Mouse (Mus musculus) intestine, embryonic 14.5 days (tissue): ENCODE data around the gene Pcdh10. TPM values are rescaled to one million over a fixed set of nuclear protein-coding genes. Genes with fewer than 3 reads are reported as not detected.

ENCODE experiments used
- ATAC-seq: fragments of 200-750 bp; cut with Nextera tagmentation; replicated peaks from 2 replicates; pipeline ENCODE4 v1.8.0; 2017; ENCODE audit warnings: low read depth, moderate number of reproducible peaks, moderate TSS enrichment, moderate library complexity; ENCODE audit not compliant: low FRiP score, low TSS enrichment
- DNase-seq: peaks from one replicate; pipeline ENCODE4 v3.0.0-alpha.2; 2018; ENCODE audit warnings: low spot score
- H3K27ac ChIP-seq: fragments of 300-500 bp; sonication (generic); 2 replicates; pipeline ENCODE4 v1.5.1; 2014; ENCODE audit warnings: low read depth, mild to moderate bottlenecking, control low read depth
- H3K27me3 ChIP-seq: fragments of 300-500 bp; sonication (generic); replicated peaks from 2 replicates; pipeline ENCODE4 v1.6.1; 2014; ENCODE audit warnings: low read length, control low read depth; ENCODE audit not compliant: control insufficient read depth, insufficient read depth
- H3K36me3 ChIP-seq: fragments of 300-500 bp; sonication (generic); 2 replicates; pipeline ENCODE4 v1.6.1; 2014; ENCODE audit warnings: low read length, control low read depth; ENCODE audit not compliant: control insufficient read depth, insufficient read depth
- H3K4me1 ChIP-seq: fragments of 300-500 bp; sonication (generic); replicated peaks from 2 replicates; pipeline ENCODE4 v1.6.1; 2014; ENCODE audit warnings: low read length, control low read depth, mixed read lengths; ENCODE audit not compliant: control insufficient read depth, insufficient read depth
- H3K4me2 ChIP-seq: fragments of 300-500 bp; sonication (generic); 2 replicates; pipeline ENCODE4 v1.6.1; 2014; ENCODE audit warnings: low read length
- H3K4me3 ChIP-seq: fragments of 300-500 bp; sonication (generic); 2 replicates; pipeline ENCODE4 v1.5.1; 2014; ENCODE audit warnings: low read depth, low read length, control low read depth, mixed read lengths
- H3K9ac ChIP-seq: fragments of 300-500 bp; sonication (generic); 2 replicates; pipeline ENCODE4 v1.6.1; 2014; ENCODE audit warnings: mild to moderate bottlenecking, low read length
- H3K9me3 ChIP-seq: fragments of 300-500 bp; sonication (generic); 2 replicates; pipeline ENCODE4 v1.6.1; 2016; ENCODE audit warnings: low read length, control low read depth; ENCODE audit not compliant: control insufficient read depth
- WGBS: fragments of 180-500 bp; shearing (Covaris S2); extraction: QIAGEN DNeasy Blood & Tissue Kit; methylation state at CpG from one replicate; pipeline ENCODE4 v1.1.7; 2014; 5-methylcytosine and 5-hydroxymethylcytosine counted together
- polyA plus RNA-seq: library from polyadenylated mRNA; unstranded; fragments of >200 nt; fragmentation: Nextera tagmentation; extraction: Ambion mirVana; gene quantifications from 2 replicates; pipeline ENCODE4 v1.2.1, GENCODE M21; 2014

Gene Pcdh10
- 0.62 and 0.84 TPM in 2 replicates for polyA plus RNA-seq

DNA sequence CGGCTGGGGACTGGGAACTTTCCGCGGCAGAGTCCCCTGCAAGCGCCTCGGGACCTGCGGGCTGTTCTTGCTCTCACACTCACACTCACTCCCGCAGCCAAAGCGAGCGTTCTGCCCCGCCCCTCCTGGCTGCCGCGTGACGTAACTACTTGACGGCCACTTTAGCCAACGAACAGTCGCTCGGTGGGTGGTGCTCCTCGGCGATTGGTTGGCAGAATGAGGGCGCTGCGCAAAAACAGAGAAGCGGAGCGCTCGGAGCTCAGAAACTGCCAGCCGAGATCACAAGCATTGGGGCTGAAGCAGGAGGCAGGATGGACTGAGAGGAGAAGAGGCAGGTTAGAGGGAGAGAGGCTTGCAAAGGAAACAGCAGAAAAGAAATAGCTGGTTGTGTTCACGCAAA lies at the start of gene Pcdh10:
Gene Pcdh10 (plus strand): TSS at position 254 of the 400 bp plus-strand sequence.
- H3K9ac ChIP-seq: peak within 1 kb of the TSS; percentile 14; the same call in 1 of the 2 replicates
- peaks cover 24% of the 10 kb centered on the region for H3K4me1 ChIP-seq
- under 1% methylated on average over 26 of the region's 26 CpGs for WGBS
- DNase-seq (peak; percentile 97), ATAC-seq (peak; percentile 90)
- no peak within 1 kb of the TSS for H3K27ac ChIP-seq
- peak within 1 kb of the TSS; percentile 64 for H3K4me2 ChIP-seq
- peak within 1 kb of the TSS; percentile 57 for H3K4me3 ChIP-seq
- H3K36me3 ChIP-seq: no peaks in the 10 kb centered on the region
- peaks cover 46% of the 10 kb centered on the region for H3K27me3 ChIP-seq
- H3K9me3 ChIP-seq: no peaks in the 10 kb centered on the region

- no peak for ATAC-seq
- H3K9ac ChIP-seq: no peak overlapping the region
- no peaks in the 10 kb centered on the region for H3K27me3 ChIP-seq
- 77% methylated on average over 1 of the region's 1 CpGs for WGBS
- no peak overlapping the region for H3K27ac ChIP-seq
- DNase-seq: no peak
- no peaks in the 10 kb centered on the region for H3K4me1 ChIP-seq
- no peaks in the 10 kb centered on the region for H3K9me3 ChIP-seq
- H3K4me2 ChIP-seq: no peak overlapping the region
- no peak overlapping the region for H3K4me3 ChIP-seq
- H3K36me3 ChIP-seq: no peaks in the 10 kb centered on the region
These were observed 22.3 kb upstream of the Pcdh10 start for GRCm38 (mm10) chr3:45355919-45356318.

- Histone ChIP-seq H3K4me2 (no peak overlapping the region), H3K9me3 (no peaks in the 10 kb centered on the region), H3K4me1 (no peaks in the 10 kb centered on the region), H3K9ac (no peak overlapping the region), H3K36me3 (no peaks in the 10 kb centered on the region), H3K4me3 (no peak overlapping the region), H3K27me3 (no peaks in the 10 kb centered on the region), H3K27ac (no peak overlapping the region)
- DNase-seq (no peak), ATAC-seq (no peak)
- 44% methylated on average over 1 of the region's 1 CpGs for WGBS
These were observed 9.2 kb upstream of the Pcdh10 start for GRCm38 (mm10) chr3:45368952-45369351.

GRCm38 (mm10) chr3:45375761-45376500 lies 2.3 kb upstream of the Pcdh10 start:
- H3K27me3 ChIP-seq: peaks cover 26% of the 10 kb centered on the region
- H3K4me3 ChIP-seq: peak overlapping the region; percentile 57
- H3K4me2 ChIP-seq: peak overlapping the region; percentile 64
- peak overlapping the region; percentile 27; the same call in 1 of the 2 replicates for H3K9ac ChIP-seq
- DNase-seq: peak; percentile 90
- no peak for ATAC-seq
- H3K4me1 ChIP-seq: peaks cover 18% of the 10 kb centered on the region
- H3K27ac ChIP-seq: no peak overlapping the region
- no peaks in the 10 kb centered on the region for H3K36me3 ChIP-seq
- under 1% methylated on average over 27 of the region's 27 CpGs for WGBS
- H3K9me3 ChIP-seq: no peaks in the 10 kb centered on the region

DNA sequence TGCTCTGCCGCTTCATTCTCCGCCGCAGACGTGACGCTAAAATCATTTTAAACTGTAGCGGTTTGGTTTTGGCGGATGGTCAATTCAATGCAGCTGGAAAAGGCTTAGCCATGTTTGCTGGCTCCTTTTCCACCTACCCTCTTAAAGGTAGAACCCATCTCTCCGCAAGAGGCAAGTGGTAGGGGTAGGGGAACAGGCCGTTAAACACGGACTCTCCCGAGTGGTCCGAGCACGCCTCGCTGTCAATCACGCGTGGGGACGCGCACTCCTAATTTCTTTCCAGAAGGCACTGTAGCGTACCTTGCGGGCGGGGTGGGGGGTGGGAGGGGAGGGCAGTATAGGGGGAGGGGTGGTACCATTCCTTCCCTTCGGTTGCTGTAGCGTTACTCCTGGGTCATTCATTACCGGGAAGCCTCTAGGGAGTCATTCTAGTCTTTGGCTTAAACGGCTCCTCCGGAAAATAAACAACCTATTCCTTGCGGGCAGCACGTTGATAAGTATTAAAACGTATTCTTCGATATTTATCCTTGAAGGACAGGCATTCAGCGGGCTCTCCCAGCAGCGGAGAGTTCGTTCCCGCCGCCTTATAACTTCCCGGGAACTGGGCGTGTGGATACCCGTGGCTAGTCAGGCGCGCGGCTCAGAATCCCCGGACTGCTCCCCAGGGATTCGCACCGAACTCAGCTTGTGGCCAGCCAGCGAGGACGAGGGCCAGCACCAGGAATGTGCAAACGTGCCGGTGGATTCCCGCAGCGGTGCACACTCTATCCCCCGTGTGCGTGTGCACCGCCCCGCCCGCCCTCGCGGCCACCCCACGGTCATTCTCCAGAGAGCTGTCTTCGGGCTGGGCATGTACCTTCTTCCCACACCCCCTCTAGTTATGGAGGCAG lies 1.5 kb upstream of the Pcdh10 start:
- ATAC-seq (0 out of 2 replicates have a peak, but pooled peaks have one; percentile 17), DNase-seq (peak; percentile 75)
- peaks cover 35% of the 10 kb centered on the region for H3K27me3 ChIP-seq
- H3K4me3 ChIP-seq: peak overlapping the region; percentile 57
- peaks cover 24% of the 10 kb centered on the region for H3K4me1 ChIP-seq
- no peak overlapping the region for H3K27ac ChIP-seq
- H3K9ac ChIP-seq: peak overlapping the region; percentile 27; the same call in 1 of the 2 replicates
- peak overlapping the region; percentile 64 for H3K4me2 ChIP-seq
- no peaks in the 10 kb centered on the region for H3K36me3 ChIP-seq
- under 1% methylated on average over 59 of the region's 59 CpGs for WGBS
- H3K9me3 ChIP-seq: no peaks in the 10 kb centered on the region

- WGBS: under 1% methylated on average over 26 of the region's 26 CpGs
- ATAC-seq (no peak; the same call in 1 of the 2 replicates), DNase-seq (peak; percentile 82)
- H3K4me3 ChIP-seq: peak overlapping the region; percentile 57
- H3K4me2 ChIP-seq: peak overlapping the region; percentile 64
- peaks cover 42% of the 10 kb centered on the region for H3K27me3 ChIP-seq
- no peaks in the 10 kb centered on the region for H3K36me3 ChIP-seq
- no peak overlapping the region for H3K27ac ChIP-seq
- no peaks in the 10 kb centered on the region for H3K9me3 ChIP-seq
- H3K4me1 ChIP-seq: peaks cover 24% of the 10 kb centered on the region
- H3K9ac ChIP-seq: peak overlapping the region; percentile 14; the same call in 1 of the 2 replicates
These were observed 703 bp upstream of the Pcdh10 start for GRCm38 (mm10) chr3:45377391-45377998.

DNA sequence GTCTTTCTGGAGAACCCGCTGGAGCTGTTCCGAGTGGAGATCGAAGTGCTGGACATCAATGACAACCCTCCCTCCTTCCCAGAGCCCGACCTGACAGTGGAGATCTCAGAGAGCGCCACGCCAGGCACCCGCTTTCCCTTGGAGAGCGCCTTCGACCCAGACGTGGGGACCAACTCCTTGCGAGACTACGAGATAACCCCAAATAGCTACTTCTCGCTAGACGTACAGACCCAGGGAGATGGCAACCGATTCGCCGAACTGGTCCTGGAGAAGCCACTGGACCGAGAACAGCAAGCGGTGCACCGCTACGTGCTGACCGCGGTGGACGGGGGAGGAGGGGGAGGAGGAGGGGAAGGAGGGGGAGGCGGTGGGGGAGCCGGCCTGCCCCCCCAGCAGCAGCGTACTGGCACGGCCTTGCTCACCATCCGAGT lies 1.4 kb downstream of the Pcdh10 start:
- H3K4me2 ChIP-seq: peak overlapping the region; percentile 64
- ATAC-seq (no peak), DNase-seq (peak; percentile 70)
- WGBS: 0% methylated on average over 28 of the region's 29 CpGs
- H3K9ac ChIP-seq: no peak overlapping the region
- no peaks in the 10 kb centered on the region for H3K36me3 ChIP-seq
- H3K27ac ChIP-seq: no peak overlapping the region
- H3K4me3 ChIP-seq: peak overlapping the region; percentile 57
- H3K27me3 ChIP-seq: peaks cover 50% of the 10 kb centered on the region
- no peaks in the 10 kb centered on the region for H3K9me3 ChIP-seq
- peaks cover 24% of the 10 kb centered on the region for H3K4me1 ChIP-seq
